Mouse (Mus musculus): Measurements from ENCODE around the gene Crygs. TPM values are rescaled to one million over a fixed set of nuclear protein-coding genes. Genes with fewer than 3 reads are reported as not detected.
"Not testable (repeated sequence)": the region's sequence is repeated elsewhere in the genome, so short reads cannot be mapped to it uniquely, and the experiment has no call there.

Crygs gene
- polyA plus RNA-seq, 1 experiment: 0.38 TPM

DNA sequence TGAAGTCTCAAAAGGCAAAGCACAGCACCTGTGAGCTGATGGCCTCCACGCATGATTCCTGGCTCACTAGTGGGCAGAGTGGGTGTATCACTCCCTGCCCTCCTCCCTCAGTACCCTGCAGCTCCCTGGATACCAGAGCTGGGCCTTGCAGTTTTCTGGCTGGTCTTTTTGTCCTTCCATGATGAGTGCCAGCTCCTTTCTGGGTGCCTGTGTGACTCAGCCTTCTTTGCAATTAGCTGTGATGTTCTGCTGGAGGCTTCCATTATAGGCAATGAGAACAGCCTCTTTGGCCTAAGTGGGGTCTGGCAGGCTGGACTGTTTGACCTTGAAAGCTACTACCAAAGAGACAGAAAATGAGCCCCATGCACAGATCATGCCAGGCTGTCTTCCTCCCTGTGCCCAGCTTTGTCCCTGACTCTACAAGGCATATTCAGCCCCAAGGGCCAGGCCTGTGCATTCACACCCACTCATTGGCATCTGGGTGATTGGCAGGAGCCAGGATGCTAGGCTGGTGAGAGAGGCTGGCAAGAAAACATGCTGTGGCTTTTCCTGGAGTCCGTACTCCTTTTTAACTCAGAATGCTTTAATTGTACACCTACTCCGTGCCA, 32.0 kb downstream of the Crygs start:
- peak overlapping the region; percentile 1 for H3K27ac ChIP-seq (ENCODE audit: insufficient read depth, low read length)
- DNase-seq: peak; percentile 64 to 77
- H3K27me3 ChIP-seq (ENCODE audit: control insufficient read depth, insufficient read depth, low read length): no peaks in the 10 kb centered on the region
- no peak overlapping the region for H3K4me3 ChIP-seq (replicated peaks; ENCODE audit: insufficient read depth, low read depth, low read length)
- TF ChIP-seq CTCF (IDR thresholded peaks at IDR 0.05; ENCODE audit: borderline replicate concordance, insufficient read depth, low read depth, low read length) (no peak), POLR2A (IDR thresholded peaks at IDR 0.05; ENCODE audit: borderline replicate concordance, insufficient read depth, low read length) (no peak)
- 15% methylated on average over 3 of the region's 3 CpGs for WGBS
- peaks cover 7% of the 10 kb centered on the region for H3K4me1 ChIP-seq (ENCODE audit: control insufficient read depth, insufficient read depth, low read length)

DNA sequence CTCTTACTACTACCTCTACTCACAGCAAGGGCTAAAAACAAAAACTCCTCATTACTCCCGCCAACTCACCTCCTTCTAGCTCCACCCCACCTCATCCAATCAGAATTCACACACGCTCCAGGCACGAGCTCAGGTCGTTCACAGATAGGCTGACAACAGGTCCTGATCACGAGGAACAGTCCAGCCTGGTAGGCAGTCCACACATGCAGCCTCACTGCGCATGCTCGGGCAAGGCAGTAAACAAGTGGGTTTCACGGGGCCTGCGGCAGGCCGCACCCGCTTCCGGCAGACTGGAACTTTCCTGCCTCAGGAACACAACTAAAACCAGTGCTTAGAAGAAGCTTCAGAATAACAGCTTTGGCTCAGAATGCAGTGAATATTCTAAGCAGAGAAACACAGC, 33.1 kb downstream of the Crygs start:
- not testable (repeated sequence) for DNase-seq; H3K4me1 ChIP-seq (ENCODE audit: control insufficient read depth, insufficient read depth, low read length); H3K4me3 ChIP-seq (replicated peaks; ENCODE audit: insufficient read depth, low read depth, low read length); H3K27ac ChIP-seq (ENCODE audit: insufficient read depth, low read length); H3K27me3 ChIP-seq (ENCODE audit: control insufficient read depth, insufficient read depth, low read length)
- WGBS: 99% methylated on average over 12 of the region's 12 CpGs

DNA sequence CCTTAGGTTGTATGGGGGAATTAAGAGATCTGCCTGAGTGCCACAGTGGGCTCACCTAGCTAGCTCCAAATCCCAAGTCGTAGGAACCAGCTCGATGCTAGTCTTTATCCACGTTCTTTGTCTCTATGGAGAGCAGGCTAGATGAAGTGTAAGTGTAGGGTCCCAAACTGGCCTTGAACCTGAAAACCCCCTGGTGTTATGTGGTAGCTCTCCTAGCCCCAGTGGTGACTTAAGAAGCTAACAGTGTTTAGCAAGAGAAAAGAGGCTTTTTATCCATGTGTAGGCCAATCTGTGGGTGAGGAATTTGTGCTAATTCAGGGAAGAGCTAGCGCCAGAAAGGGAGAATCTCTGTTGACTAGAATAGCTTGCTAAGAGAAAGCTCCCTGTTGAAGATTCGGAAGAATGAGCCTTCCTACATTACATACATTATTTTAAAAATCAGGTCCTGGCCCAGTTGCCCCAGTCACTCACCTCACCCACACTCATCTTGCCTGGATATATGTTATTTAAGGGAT, 35.8 kb downstream of the Crygs start:
- Histone ChIP-seq H3K27me3 (ENCODE audit: control insufficient read depth, insufficient read depth, low read length) (no peaks in the 10 kb centered on the region), H3K4me3 (replicated peaks; ENCODE audit: insufficient read depth, low read depth, low read length) (no peak overlapping the region), H3K4me1 (ENCODE audit: control insufficient read depth, insufficient read depth, low read length) (peaks cover 7% of the 10 kb centered on the region), H3K27ac (ENCODE audit: insufficient read depth, low read length) (no peak overlapping the region)
- no peak for TF ChIP-seq POLR2A (IDR thresholded peaks at IDR 0.05; ENCODE audit: borderline replicate concordance, insufficient read depth, low read length)
- TF ChIP-seq CTCF (IDR thresholded peaks at IDR 0.05; ENCODE audit: borderline replicate concordance, insufficient read depth, low read depth, low read length): no peak
- no peak for DNase-seq
- 88% methylated on average over 5 of the region's 5 CpGs for WGBS

DNA sequence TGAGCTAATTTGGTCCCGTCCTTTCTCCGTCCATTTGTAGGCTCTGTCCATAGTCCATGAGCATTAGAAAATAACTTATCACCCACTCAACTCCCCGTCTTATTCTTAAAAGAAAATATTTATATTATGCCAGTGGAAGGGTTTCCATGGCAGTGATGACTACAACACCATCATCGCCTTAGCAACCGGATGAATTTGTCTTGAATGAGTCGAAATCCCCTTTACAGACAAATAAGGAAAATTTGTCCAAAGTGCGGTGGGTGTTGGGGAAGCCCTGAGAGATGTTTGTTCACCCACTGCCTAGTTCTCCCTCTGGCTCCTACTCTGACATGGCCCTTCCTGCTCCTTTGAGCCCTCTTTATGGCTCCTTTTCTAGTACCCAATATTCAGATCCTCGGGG, 42.7 kb downstream of the Crygs start:
- no peak overlapping the region for H3K27ac ChIP-seq (ENCODE audit: insufficient read depth, low read length)
- WGBS: 86% methylated on average over 8 of the region's 8 CpGs
- H3K4me1 ChIP-seq (ENCODE audit: control insufficient read depth, insufficient read depth, low read length): no peaks in the 10 kb centered on the region
- no peaks in the 10 kb centered on the region for H3K27me3 ChIP-seq (ENCODE audit: control insufficient read depth, insufficient read depth, low read length)
- no peak for TF ChIP-seq POLR2A (IDR thresholded peaks at IDR 0.05; ENCODE audit: borderline replicate concordance, insufficient read depth, low read length)
- no peak for TF ChIP-seq CTCF (IDR thresholded peaks at IDR 0.05; ENCODE audit: borderline replicate concordance, insufficient read depth, low read depth, low read length)
- DNase-seq: no peak
- H3K4me3 ChIP-seq (replicated peaks; ENCODE audit: insufficient read depth, low read depth, low read length): no peak overlapping the region

DNA sequence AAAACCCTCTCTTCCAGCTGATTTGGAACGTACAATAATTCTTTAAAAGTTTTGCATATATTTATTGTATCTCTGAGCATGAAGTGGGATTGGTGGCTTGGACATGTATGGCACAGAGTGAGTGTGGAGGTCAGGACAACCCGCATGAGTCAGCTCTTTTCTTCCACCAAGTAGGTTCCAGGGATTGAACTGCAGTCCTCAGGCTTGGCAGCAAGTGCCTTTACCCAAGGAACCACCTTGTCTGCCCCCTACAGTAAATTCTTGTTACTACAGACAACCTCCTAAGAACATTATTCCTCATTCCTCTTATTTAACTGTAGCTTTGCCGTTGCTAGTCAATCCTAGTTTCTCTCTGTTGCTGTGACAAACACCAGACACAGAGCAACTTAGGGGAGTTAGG, 44.0 kb downstream of the Crygs start:
- TF ChIP-seq POLR2A (IDR thresholded peaks at IDR 0.05; ENCODE audit: borderline replicate concordance, insufficient read depth, low read length): no peak
- no peak for TF ChIP-seq CTCF (IDR thresholded peaks at IDR 0.05; ENCODE audit: borderline replicate concordance, insufficient read depth, low read depth, low read length)
- Histone ChIP-seq H3K4me1 (ENCODE audit: control insufficient read depth, insufficient read depth, low read length) (no peaks in the 10 kb centered on the region), H3K27me3 (ENCODE audit: control insufficient read depth, insufficient read depth, low read length) (no peaks in the 10 kb centered on the region), H3K4me3 (replicated peaks; ENCODE audit: insufficient read depth, low read depth, low read length) (no peak overlapping the region), H3K27ac (ENCODE audit: insufficient read depth, low read length) (no peak overlapping the region)
- WGBS: 96% methylated on average over 3 of the region's 3 CpGs
- no peak for DNase-seq

DNA sequence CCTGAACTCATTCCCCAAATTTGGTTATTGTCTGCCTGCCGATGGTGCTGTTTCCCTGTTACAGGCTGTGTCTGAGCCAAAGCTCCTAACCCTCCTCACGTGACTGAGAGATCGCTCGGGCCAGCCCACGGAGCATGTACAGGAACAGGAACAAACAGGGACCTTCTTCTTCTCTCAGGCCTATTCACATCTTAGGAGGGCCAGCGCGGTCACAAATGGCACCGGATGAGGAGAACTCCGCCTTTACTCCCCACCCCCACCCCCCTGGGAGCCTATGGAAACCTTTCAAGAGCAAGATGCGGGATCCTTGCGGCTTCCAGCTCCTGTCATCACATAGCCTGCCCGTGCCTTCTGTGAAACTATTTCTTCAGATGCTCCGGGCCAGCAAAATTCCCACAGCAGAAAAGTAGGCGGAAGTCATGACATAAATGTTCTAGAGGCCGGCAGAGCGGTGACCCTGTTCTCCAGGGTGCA, 44.6 kb downstream of the Crygs start:
- H3K4me1 ChIP-seq (ENCODE audit: control insufficient read depth, insufficient read depth, low read length): no peaks in the 10 kb centered on the region
- DNase-seq: peak; percentile 42 to 49
- no peaks in the 10 kb centered on the region for H3K27me3 ChIP-seq (ENCODE audit: control insufficient read depth, insufficient read depth, low read length)
- no peak overlapping the region for H3K4me3 ChIP-seq (replicated peaks; ENCODE audit: insufficient read depth, low read depth, low read length)
- TF ChIP-seq CTCF (IDR thresholded peaks at IDR 0.05; ENCODE audit: borderline replicate concordance, insufficient read depth, low read depth, low read length) (no peak), POLR2A (IDR thresholded peaks at IDR 0.05; ENCODE audit: borderline replicate concordance, insufficient read depth, low read length) (no peak)
- WGBS: 52% methylated on average over 16 of the region's 16 CpGs
- peak overlapping the region; percentile 16; the same call in 1 of the 2 replicates for H3K27ac ChIP-seq (ENCODE audit: insufficient read depth, low read length)

DNA sequence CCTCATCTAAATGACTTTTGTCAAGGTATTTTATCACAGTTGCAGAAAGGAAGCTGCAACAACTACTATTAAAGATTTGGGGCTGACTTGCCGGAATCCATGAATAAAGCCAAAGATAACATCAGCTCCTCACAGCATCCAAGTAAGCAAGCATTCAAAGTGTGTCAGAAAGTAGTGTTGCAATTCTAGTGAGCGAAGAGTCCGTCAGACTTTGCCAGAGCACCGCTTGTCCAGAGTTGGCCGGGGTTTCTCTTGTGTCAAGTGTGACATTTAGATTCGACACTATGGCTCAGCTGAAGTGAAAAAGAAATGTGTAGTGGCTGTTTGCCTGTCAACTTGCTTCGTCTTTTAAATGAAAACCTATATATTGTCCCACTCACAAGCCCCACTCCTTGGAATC, 45.8 kb downstream of the Crygs start:
- 87% methylated on average over 7 of the region's 7 CpGs for WGBS
- TF ChIP-seq POLR2A (IDR thresholded peaks at IDR 0.05; ENCODE audit: borderline replicate concordance, insufficient read depth, low read length) (no peak), CTCF (IDR thresholded peaks at IDR 0.05; ENCODE audit: borderline replicate concordance, insufficient read depth, low read depth, low read length) (no peak)
- no peak for DNase-seq
- Histone ChIP-seq H3K27ac (ENCODE audit: insufficient read depth, low read length) (no peak overlapping the region), H3K27me3 (ENCODE audit: control insufficient read depth, insufficient read depth, low read length) (no peaks in the 10 kb centered on the region), H3K4me1 (ENCODE audit: control insufficient read depth, insufficient read depth, low read length) (no peaks in the 10 kb centered on the region), H3K4me3 (replicated peaks; ENCODE audit: insufficient read depth, low read depth, low read length) (no peak overlapping the region)

Other genes starting within 250 kb of the Crygs start
- 44.3 and 50.3 TPM in 2 replicates for gene Dgkg, start 154.4 kb downstream of the Crygs start, polyA plus RNA-seq (2012; rRNA removed)
- gene Tbccd1, start 46.1 kb upstream of the Crygs start, polyA plus RNA-seq (2012; rRNA removed): 20.2 and 21.5 TPM in 2 replicates
- 41.3 and 44.8 TPM in 2 replicates for gene Dnajb11, start 46.3 kb upstream of the Crygs start, polyA plus RNA-seq (2012; rRNA removed)
- gene Ahsg, start 79.7 kb upstream of the Crygs start, polyA plus RNA-seq (2012; rRNA removed): not detected in 2 replicates
- gene Fetub, start 106.8 kb upstream of the Crygs start, polyA plus RNA-seq (2012; rRNA removed): 0.10 TPM in 1 of 2 replicates, not detected in the other
- not detected in 2 replicates for gene Hrg, start 139.5 kb upstream of the Crygs start, polyA plus RNA-seq (2012; rRNA removed)
- not detected in 2 replicates for gene Kng2, start 217.9 kb upstream of the Crygs start, polyA plus RNA-seq (2012; rRNA removed)
- not detected in 2 replicates for gene Kng1, start 246.3 kb upstream of the Crygs start, polyA plus RNA-seq (2012; rRNA removed)

All from cerebellum, adult 2 months (tissue).